Mouse (Mus musculus) heart, embryonic 16.5 days (tissue): ENCODE data around the gene Foxn3. TPM values are rescaled to one million over a fixed set of nuclear protein-coding genes. Genes with fewer than 3 reads are reported as not detected.
A peak's percentile ranks its signal among the peaks of the same experiment; 100 is the strongest.

Experiments
- ATAC-seq: fragments of 200-750 bp; cut with Nextera tagmentation; replicated peaks from 2 replicates; pipeline ENCODE4 v1.8.0; 2017; ENCODE audit warnings: moderate number of reproducible peaks; ENCODE audit not compliant: insufficient read depth, low FRiP score; ENCODE audit errors: extremely low read depth
- H3K27ac ChIP-seq: fragments of 300-500 bp; sonication (generic); 2 replicates; pipeline ENCODE4 v1.5.1; 2014; ENCODE audit warnings: mild to moderate bottlenecking, low read length, control low read depth, moderate library complexity
- H3K27me3 ChIP-seq: fragments of 300-500 bp; sonication (generic); 2 replicates; pipeline ENCODE4 v1.6.1; 2014; ENCODE audit warnings: low read length, mixed read lengths; ENCODE audit not compliant: control insufficient read depth, insufficient read depth
- H3K36me3 ChIP-seq: fragments of 300-500 bp; sonication (generic); 2 replicates; pipeline ENCODE4 v1.6.1; 2014; ENCODE audit not compliant: control insufficient read depth, insufficient read depth
- H3K4me1 ChIP-seq: fragments of 300-500 bp; sonication (generic); 2 replicates; pipeline ENCODE4 v1.6.1; 2014; ENCODE audit warnings: low read length, mixed read lengths; ENCODE audit not compliant: control insufficient read depth, insufficient read depth
- H3K4me2 ChIP-seq: fragments of 300-500 bp; sonication (generic); 2 replicates; pipeline ENCODE4 v1.6.1; 2014; ENCODE audit warnings: low read depth, mild to moderate bottlenecking, control low read depth, low read length
- H3K4me3 ChIP-seq: fragments of 300-500 bp; sonication (generic); 2 replicates; pipeline ENCODE4 v1.5.1; 2014; ENCODE audit warnings: mild to moderate bottlenecking, control low read depth, low read length
- H3K9ac ChIP-seq: fragments of 300-500 bp; sonication (generic); 2 replicates; pipeline ENCODE4 v1.6.1; 2014; ENCODE audit warnings: low read length, control low read depth
- H3K9me3 ChIP-seq: fragments of 300-500 bp; sonication (generic); replicated peaks from 2 replicates; pipeline ENCODE4 v1.6.1; 2016; ENCODE audit warnings: low read length; ENCODE audit not compliant: control insufficient read depth
- WGBS: fragments of 180-500 bp; shearing (Covaris S2); extraction: QIAGEN DNeasy Blood & Tissue Kit; methylation state at CpG from one replicate; pipeline ENCODE4 v1.1.7; 2014; 5-methylcytosine and 5-hydroxymethylcytosine counted together
- polyA plus RNA-seq: library from polyadenylated mRNA; unstranded; fragments of >200 nt; fragmentation: Nextera tagmentation; extraction: Ambion mirVana; gene quantifications from 2 replicates; pipeline ENCODE4 v1.2.1, GENCODE M21; 2015

Foxn3 gene
- polyA plus RNA-seq, 1 experiment from 2014 or later, result 52.1 TPM

DNA sequence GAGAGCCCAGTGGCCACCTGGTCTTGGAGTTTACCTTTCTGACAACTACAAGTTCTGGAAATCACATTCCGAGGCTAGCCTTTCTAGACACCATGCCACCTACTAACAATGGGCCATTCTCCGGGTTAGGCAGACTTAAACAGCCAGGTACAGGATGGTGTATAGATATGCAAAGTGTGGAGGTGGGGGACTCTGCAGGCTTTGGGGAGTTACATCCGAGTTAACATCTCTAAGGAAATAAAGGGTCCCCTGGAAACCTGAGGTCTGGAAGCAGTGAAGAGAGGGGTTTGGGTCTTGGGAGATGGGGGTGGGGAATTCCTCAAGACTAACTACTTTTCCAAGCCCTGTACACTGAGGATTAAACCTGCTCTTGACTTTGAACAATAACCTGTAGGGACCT is 150.9 kb downstream of the Foxn3 start:
- 62% methylated on average over 3 of the region's 3 CpGs for WGBS
- Histone ChIP-seq H3K9ac (no peak overlapping the region), H3K27me3 (no peaks in the 10 kb centered on the region), H3K27ac (no peak overlapping the region), H3K36me3 (no peaks in the 10 kb centered on the region), H3K9me3 (no peaks in the 10 kb centered on the region), H3K4me2 (no peak overlapping the region), H3K4me3 (no peak overlapping the region), H3K4me1 (peaks cover 2% of the 10 kb centered on the region; the same call in 1 of the 2 replicates)
- no peak for ATAC-seq

DNA sequence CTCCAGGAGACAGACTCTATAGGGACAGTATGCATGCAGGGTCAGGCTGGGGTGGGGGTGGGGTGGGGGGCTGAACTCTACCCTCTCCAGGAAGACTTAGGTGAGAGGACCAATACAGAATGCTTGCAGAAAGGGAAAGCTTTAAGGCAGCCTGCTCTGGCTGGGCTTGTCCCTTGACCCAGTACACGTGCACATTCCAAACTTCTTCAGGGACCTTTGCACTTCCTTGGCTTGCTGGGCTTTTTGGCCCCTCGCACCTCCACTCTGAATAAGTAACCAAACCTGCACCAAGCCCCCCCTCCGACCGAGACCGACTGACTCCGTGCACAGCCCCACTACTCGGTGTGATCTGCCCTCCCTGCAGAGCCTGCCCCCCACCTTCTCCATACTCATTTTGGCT is 151.3 kb downstream of the Foxn3 start:
- WGBS, result 51% methylated on average over 7 of the region's 7 CpGs
- Histone ChIP-seq H3K27me3 (no peaks in the 10 kb centered on the region), H3K4me1 (peaks cover 2% of the 10 kb centered on the region; the same call in 1 of the 2 replicates), H3K4me3 (no peak overlapping the region), H3K9me3 (no peaks in the 10 kb centered on the region), H3K36me3 (no peaks in the 10 kb centered on the region), H3K4me2 (no peak overlapping the region), H3K27ac (no peak overlapping the region), H3K9ac (no peak overlapping the region)
- ATAC-seq, result no peak

DNA sequence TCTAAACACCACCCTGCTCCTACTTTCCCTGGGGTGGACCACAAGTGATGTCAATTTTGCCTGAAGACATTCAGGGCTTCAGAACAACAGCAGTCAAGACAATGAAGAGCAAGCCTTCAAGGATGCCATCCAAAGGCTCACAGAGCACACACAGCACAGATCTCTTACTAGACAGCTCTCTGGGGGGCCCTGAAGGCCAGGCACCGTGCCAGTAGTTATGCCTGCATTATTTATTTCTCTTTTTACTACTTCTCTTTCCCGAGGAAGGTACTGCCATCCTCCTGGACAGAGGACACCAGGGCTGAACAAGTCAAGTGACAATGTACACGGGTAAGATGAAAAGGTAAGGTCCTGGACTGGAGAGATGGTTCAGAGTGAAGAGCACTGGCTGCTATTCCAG is 154.7 kb downstream of the Foxn3 start:
- Histone ChIP-seq H3K9ac (no peak overlapping the region), H3K36me3 (no peaks in the 10 kb centered on the region; the same call in 1 of the 2 replicates), H3K4me3 (no peak overlapping the region), H3K9me3 (no peaks in the 10 kb centered on the region; the same call in 1 of the 2 replicates), H3K27ac (no peak overlapping the region), H3K4me1 (peaks cover 7% of the 10 kb centered on the region), H3K27me3 (no peaks in the 10 kb centered on the region), H3K4me2 (no peak overlapping the region)
- 72% methylated on average over 3 of the region's 3 CpGs for WGBS
- no peak for ATAC-seq

DNA sequence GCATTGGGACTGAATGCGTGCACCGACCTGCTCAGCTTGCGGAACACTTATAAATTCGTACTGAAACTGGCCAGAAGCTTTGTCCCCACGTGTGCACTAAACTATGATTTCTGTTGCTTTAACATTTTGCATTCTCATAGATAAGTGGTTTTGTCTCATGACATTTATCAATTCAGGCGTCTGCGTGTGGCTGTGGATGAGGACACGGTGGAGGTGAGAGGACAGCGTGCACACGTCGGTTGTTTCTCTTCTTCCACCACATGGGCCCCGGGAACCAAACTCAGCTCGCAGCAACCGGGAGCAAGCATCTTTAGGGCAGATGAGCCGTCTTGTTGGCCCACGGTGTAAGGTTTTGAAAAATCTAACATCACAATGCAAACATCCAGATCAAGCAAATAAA is 155.3 kb downstream of the Foxn3 start:
- Histone ChIP-seq H3K4me1 (peaks cover 7% of the 10 kb centered on the region), H3K36me3 (no peaks in the 10 kb centered on the region; the same call in 1 of the 2 replicates), H3K4me2 (no peak overlapping the region), H3K9ac (no peak overlapping the region), H3K9me3 (peaks cover 4% of the 10 kb centered on the region; the same call in 1 of the 2 replicates), H3K4me3 (no peak overlapping the region), H3K27ac (no peak overlapping the region), H3K27me3 (no peaks in the 10 kb centered on the region)
- 77% methylated on average over 16 of the region's 16 CpGs for WGBS
- ATAC-seq, result no peak

DNA sequence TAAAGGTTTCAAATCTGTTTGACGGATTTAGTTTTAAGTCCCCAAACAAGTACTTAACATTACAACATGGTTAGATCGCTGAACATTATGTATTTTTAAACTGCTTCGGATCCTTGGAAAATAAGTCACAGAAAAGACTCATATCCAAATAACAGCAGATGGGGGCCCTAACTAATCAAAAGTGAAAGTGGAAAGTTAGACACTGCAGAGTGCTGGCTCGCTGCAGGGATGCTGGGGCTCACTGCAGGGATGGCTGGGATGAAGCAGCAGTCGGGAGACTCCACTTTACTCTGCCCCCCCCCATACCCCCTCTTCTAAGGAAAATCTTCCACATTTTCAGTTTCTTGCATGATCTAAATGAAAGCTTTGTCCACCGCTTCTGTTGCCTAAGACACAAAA is 156.1 kb downstream of the Foxn3 start:
- peak overlapping the region; percentile 58 for H3K4me2 ChIP-seq
- no peak overlapping the region for H3K9ac ChIP-seq
- WGBS, result 43% methylated on average over 6 of the region's 6 CpGs
- no peaks in the 10 kb centered on the region; the same call in 1 of the 2 replicates for H3K36me3 ChIP-seq
- ATAC-seq, result no peak; the same call in 1 of the 2 replicates
- peak overlapping the region; percentile 56; the same call in 1 of the 2 replicates for H3K27ac ChIP-seq
- peak overlapping the region; percentile 23 for H3K4me3 ChIP-seq
- peaks cover 4% of the 10 kb centered on the region; the same call in 1 of the 2 replicates for H3K9me3 ChIP-seq
- H3K4me1 ChIP-seq, result peaks cover 7% of the 10 kb centered on the region
- no peaks in the 10 kb centered on the region for H3K27me3 ChIP-seq

DNA sequence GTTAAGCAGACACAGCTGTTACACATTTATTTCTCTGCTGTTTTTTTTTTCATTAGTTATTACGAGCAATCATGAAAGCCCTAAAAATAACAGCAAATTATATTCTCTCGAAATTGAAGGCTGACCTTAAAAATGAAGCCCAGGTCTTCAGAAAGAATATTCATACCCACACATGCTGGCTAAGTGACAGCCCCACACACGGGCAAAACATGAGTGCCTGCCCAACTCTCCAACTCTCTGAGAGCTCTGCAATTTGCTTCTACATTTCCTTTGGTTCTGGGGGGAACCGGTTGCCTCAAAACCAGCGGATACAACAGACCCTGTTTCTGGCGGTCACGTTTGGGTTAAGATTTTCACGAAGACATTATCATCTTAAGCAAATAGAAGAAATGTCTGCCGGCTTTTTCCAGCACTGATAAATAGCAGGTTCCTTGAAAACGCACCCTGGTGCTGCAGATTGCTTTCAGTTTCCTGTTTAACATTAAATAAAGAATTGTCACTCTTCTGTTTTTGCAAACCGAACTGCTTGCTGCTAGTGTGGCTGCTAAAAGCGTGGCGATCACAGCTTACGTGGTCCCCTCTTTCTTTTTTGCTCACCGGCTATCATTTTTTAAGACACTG is 156.6 kb downstream of the Foxn3 start:
- Histone ChIP-seq H3K9me3 (peaks cover 4% of the 10 kb centered on the region; the same call in 1 of the 2 replicates), H3K36me3 (no peaks in the 10 kb centered on the region; the same call in 1 of the 2 replicates), H3K27me3 (no peaks in the 10 kb centered on the region), H3K4me2 (peak overlapping the region; percentile 58), H3K4me1 (peaks cover 7% of the 10 kb centered on the region), H3K4me3 (peak overlapping the region; percentile 23), H3K27ac (peak overlapping the region; percentile 56; the same call in 1 of the 2 replicates), H3K9ac (0 out of 2 replicates have a peak overlapping the region, but pooled peaks have one; percentile 3)
- no peak for ATAC-seq
- 44% methylated on average over 15 of the region's 15 CpGs for WGBS

DNA sequence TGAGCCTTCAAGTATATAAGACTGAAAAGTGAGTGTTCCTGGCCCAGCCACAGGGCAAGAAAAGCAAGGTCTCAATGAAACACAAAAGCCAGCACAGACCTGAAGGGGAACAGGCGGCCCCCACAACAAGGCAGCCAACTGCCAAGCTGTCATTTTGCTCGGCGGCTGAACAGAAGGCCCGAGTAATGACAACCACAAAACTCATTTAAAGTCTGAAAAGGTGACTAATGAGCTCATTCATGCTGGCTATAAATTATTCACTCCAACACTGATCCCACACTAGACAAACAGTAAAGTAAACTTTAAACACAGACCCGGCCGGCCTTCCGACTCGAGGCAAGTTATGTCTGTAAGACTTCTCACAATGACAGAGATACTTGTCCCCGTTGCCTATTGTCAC is 157.1 kb downstream of the Foxn3 start:
- Histone ChIP-seq H3K9ac (no peak overlapping the region), H3K27me3 (no peaks in the 10 kb centered on the region), H3K36me3 (no peaks in the 10 kb centered on the region; the same call in 1 of the 2 replicates), H3K27ac (peak overlapping the region; percentile 39; the same call in 1 of the 2 replicates), H3K9me3 (peaks cover 4% of the 10 kb centered on the region; the same call in 1 of the 2 replicates), H3K4me1 (peaks cover 7% of the 10 kb centered on the region), H3K4me2 (no peak overlapping the region), H3K4me3 (no peak overlapping the region)
- WGBS, result 58% methylated on average over 9 of the region's 9 CpGs
- no peak for ATAC-seq

DNA sequence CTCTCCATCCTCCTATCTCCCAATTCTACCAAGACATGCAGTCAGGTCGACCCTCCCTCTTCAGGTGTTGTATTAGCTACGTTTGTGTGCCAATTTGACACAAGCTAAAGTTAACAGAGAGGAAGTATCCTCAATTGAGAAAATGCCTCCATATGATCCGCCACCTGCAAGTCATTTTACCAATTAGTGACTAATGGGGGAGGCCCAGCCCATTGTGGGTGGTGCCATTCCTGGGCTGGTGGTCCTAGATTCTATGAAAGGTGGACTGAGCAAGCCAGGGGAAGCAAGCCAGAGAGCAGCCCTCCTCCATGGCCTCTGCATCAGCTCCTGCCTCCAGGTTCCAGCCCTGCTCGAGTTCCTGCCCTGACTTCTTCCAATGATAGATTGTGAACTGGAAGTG is 158.0 kb downstream of the Foxn3 start:
- Histone ChIP-seq H3K9ac (no peak overlapping the region), H3K36me3 (no peaks in the 10 kb centered on the region; the same call in 1 of the 2 replicates), H3K4me2 (no peak overlapping the region), H3K4me1 (peaks cover 7% of the 10 kb centered on the region), H3K27me3 (no peaks in the 10 kb centered on the region), H3K27ac (no peak overlapping the region), H3K9me3 (peaks cover 4% of the 10 kb centered on the region; the same call in 1 of the 2 replicates), H3K4me3 (no peak overlapping the region)
- WGBS, result 84% methylated on average over 4 of the region's 4 CpGs
- ATAC-seq, result no peak

DNA sequence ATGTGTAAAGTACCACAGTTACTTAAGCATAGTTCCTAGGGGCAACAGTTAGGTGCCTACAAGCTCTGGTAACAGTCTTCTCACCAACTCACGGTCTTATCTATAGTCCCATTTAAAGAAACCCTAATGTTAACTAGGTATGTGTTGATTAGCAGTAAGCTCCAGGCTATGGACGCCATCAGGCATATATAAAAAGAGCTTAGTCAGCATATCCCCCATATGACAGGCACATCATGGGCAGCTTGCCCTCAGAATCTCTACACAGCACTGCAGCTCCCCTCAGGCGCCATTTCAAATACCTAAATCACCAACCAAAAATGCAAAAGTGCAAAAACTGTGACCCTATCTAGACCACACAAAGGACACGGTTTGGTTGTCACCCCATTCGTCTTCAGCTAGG is 160.4 kb downstream of the Foxn3 start:
- Histone ChIP-seq H3K9me3 (peaks cover 4% of the 10 kb centered on the region; the same call in 1 of the 2 replicates), H3K4me1 (peaks cover 7% of the 10 kb centered on the region), H3K27me3 (no peaks in the 10 kb centered on the region), H3K4me3 (no peak overlapping the region), H3K4me2 (no peak overlapping the region), H3K27ac (no peak overlapping the region), H3K36me3 (no peaks in the 10 kb centered on the region; the same call in 1 of the 2 replicates), H3K9ac (no peak overlapping the region)
- 93% methylated on average over 5 of the region's 5 CpGs for WGBS
- ATAC-seq, result no peak
